Mouse (Mus musculus) thymus, adult 2 months (tissue): Measurements from ENCODE around the gene Casz1.

Source experiments
- CTCF ChIP-seq: fragments of 200-500 bp; IDR thresholded peaks from 2 replicates; pipeline ENCODE4 v1.5.1; 2012; ENCODE audit warnings: mild to moderate bottlenecking, control low read depth, low read length, moderate library complexity, borderline replicate concordance; ENCODE audit not compliant: control insufficient read depth, poor library complexity, insufficient read depth; ENCODE audit errors: extremely low read depth
- POLR2A ChIP-seq: fragments of 200-500 bp; IDR thresholded peaks from 2 replicates; pipeline ENCODE4 v1.6.1; 2012; ENCODE audit warnings: mild to moderate bottlenecking, low read length, control low read depth, moderate library complexity; ENCODE audit not compliant: control insufficient read depth, poor library complexity, insufficient read depth; ENCODE audit errors: extremely low read depth

- TF ChIP-seq CTCF, result no peak
- no peak for TF ChIP-seq POLR2A
Measured at GRCm38 (mm10) chr4:148805811-148806747, 1.9 kb downstream of the Casz1 start.
